Mouse (Mus musculus): ENCODE results near the gene Paqr5. TPM values are rescaled to one million over a fixed set of nuclear protein-coding genes. Genes with fewer than 3 reads are reported as not detected.

Paqr5 gene
- total and polyA plus RNA-seq, 3 experiments = 0.76 TPM; not detected in 2

DNA sequence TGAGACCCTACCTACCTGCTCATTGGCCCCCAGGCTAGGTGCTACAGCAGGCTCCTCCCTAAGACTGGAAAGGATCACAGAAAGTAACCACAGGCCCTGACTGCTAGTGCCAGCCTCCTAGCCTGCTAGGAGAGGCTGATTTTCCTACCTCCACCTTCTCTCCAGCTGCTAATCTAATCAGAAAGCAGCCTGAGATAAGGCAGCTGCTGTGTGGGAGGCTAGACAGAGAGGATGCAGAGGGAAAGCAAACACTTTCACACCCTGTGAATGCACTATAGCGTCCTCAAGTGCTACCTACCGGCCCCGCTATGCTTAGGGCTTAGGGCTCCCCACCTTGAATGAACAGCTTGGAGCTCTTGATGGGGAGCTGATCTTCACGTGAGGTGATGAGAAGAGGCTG lies 19.6 kb downstream of the Paqr5 start:
- no peak overlapping the region for H3K27ac ChIP-seq
- no peak for DNase-seq
- no peaks in the 10 kb centered on the region for H3K4me1 ChIP-seq (ENCODE audit: control insufficient read depth, insufficient read depth, low read length)
- H3K27me3 ChIP-seq (ENCODE audit: control insufficient read depth, insufficient read depth, low read length) = peaks cover 4% of the 10 kb centered on the region; the same call in 1 of the 2 replicates
- H3K4me3 ChIP-seq = no peak overlapping the region
- no peaks in the 10 kb centered on the region for H3K79me2 ChIP-seq (replicated peaks; ENCODE audit: control insufficient read depth, insufficient read depth, low read length)
- no peaks in the 10 kb centered on the region for H3K36me3 ChIP-seq (ENCODE audit: control insufficient read depth, insufficient read depth, low read length)
- WGBS = 31% methylated on average over 4 of the region's 4 CpGs
- TF ChIP-seq EP300 (IDR thresholded peaks at IDR 0.05; ENCODE audit: insufficient read depth, low read depth, low read length) (no peak), CTCF (IDR thresholded peaks at IDR 0.05) (no peak), POLR2A (IDR thresholded peaks at IDR 0.05; ENCODE audit: insufficient read depth, low read depth, low read length) (no peak)
- intact Hi-C loops (cut with DNase I) = no loop called here
- no peak overlapping the region for H3K9ac ChIP-seq (ENCODE audit: low read depth, low read length)

DNA sequence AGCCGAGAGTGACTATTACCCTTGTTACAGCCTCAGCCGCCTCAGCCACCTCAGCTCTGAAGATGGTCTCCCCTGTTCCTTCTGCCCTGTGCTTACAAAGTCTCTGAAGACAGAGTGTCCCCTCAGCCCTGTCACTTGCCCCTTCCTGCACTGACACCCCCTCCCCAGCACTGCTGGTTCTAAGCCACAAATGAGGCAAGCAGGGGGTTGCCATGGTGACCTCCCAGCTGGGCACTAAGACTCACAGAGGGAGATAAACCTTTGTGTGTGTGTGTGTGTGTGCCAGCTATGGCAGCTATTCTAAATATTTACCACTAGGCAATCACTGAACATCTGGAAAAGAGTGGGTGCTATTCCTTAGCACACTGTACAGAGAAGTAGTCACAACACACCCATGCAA lies 23.0 kb downstream of the Paqr5 start:
- Histone ChIP-seq H3K27ac (no peak overlapping the region), H3K79me2 (replicated peaks; ENCODE audit: control insufficient read depth, insufficient read depth, low read length) (no peaks in the 10 kb centered on the region), H3K9ac (ENCODE audit: low read depth, low read length) (no peak overlapping the region), H3K4me3 (no peak overlapping the region), H3K36me3 (ENCODE audit: control insufficient read depth, insufficient read depth, low read length) (no peaks in the 10 kb centered on the region), H3K27me3 (ENCODE audit: control insufficient read depth, insufficient read depth, low read length) (peaks cover 2% of the 10 kb centered on the region; the same call in 1 of the 2 replicates), H3K4me1 (ENCODE audit: control insufficient read depth, insufficient read depth, low read length) (no peaks in the 10 kb centered on the region)
- intact Hi-C loops (cut with DNase I) = no loop called here
- no peak for DNase-seq
- WGBS = 69% methylated on average over 2 of the region's 2 CpGs
- TF ChIP-seq POLR2A (IDR thresholded peaks at IDR 0.05; ENCODE audit: insufficient read depth, low read depth, low read length) (no peak), CTCF (IDR thresholded peaks at IDR 0.05) (no peak), EP300 (IDR thresholded peaks at IDR 0.05; ENCODE audit: insufficient read depth, low read depth, low read length) (no peak)

DNA sequence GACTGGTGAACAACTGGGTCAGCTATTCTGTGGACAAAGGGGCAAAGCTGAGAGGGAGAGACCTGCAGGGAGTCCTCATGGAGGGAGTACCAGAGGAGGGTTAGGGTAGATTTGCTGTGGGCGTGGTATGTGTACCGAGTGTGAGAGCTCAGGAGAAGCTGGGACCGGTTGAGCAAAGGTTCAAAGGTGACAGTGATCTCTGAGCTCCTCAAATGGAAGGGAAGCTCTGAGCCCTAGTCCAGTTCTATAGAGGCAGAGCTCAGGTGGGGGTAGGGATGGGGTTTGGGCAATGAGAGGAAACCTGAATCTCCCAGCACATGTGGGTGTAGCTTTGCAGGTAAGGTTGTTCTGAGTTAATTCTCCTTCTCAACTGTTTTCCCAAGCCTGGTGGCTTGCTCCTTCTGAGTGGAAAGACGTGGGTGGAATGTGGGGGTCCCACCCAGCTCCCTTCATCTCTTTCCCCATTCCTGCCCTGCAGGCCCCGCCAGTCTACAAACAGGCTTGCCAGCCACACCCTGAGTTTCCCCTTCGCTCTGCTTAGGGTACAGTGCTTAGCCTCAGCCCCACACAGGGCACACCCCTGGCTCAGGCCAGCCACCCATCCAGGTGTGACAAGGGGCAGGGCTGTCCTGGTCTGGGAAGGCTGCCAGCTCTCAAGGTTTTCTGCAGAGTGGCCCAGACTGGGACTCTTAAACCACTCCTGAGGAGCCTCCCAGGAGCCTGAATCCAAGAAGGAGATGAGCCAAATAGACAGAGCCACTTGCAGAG lies 26.8 kb downstream of the Paqr5 start:
- H3K36me3 ChIP-seq (ENCODE audit: control insufficient read depth, insufficient read depth, low read length) = no peaks in the 10 kb centered on the region
- H3K27me3 ChIP-seq (ENCODE audit: control insufficient read depth, insufficient read depth, low read length) = no peaks in the 10 kb centered on the region
- H3K9ac ChIP-seq (ENCODE audit: low read depth, low read length) = no peak overlapping the region
- intact Hi-C loops (cut with DNase I) = no loop called here
- H3K4me3 ChIP-seq = no peak overlapping the region
- no peak for TF ChIP-seq CTCF (IDR thresholded peaks at IDR 0.05)
- no peak for TF ChIP-seq POLR2A (IDR thresholded peaks at IDR 0.05; ENCODE audit: insufficient read depth, low read depth, low read length)
- no peak for TF ChIP-seq EP300 (IDR thresholded peaks at IDR 0.05; ENCODE audit: insufficient read depth, low read depth, low read length)
- no peak overlapping the region for H3K27ac ChIP-seq
- H3K4me1 ChIP-seq (ENCODE audit: control insufficient read depth, insufficient read depth, low read length) = no peaks in the 10 kb centered on the region
- 79% methylated on average over 6 of the region's 6 CpGs for WGBS
- no peaks in the 10 kb centered on the region for H3K79me2 ChIP-seq (replicated peaks; ENCODE audit: control insufficient read depth, insufficient read depth, low read length)
- no peak for DNase-seq

DNA sequence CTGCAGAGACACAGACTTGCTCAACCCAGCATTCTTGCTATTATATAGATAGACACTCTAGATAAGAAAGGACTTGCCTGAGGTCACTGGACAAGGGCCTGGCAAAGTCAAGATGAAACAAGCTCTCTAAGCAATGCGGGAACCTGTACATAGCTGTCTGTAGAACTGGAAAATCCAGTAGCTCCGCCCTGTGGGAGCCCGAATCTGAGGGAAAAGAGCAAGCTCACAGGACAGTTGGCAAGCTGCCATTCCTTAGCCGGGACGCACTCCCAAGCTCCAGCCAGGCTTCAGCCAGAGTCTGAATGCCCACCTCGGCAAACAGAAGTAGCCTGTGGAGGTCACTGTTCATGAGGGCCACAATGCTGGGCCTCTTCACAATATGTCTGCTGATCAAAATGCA lies 28.8 kb downstream of the Paqr5 start:
- intact Hi-C loops (cut with DNase I) = no loop called here
- WGBS = 13% methylated on average over 6 of the region's 6 CpGs
- H3K36me3 ChIP-seq (ENCODE audit: control insufficient read depth, insufficient read depth, low read length) = no peaks in the 10 kb centered on the region
- no peaks in the 10 kb centered on the region for H3K79me2 ChIP-seq (replicated peaks; ENCODE audit: control insufficient read depth, insufficient read depth, low read length)
- no peaks in the 10 kb centered on the region for H3K27me3 ChIP-seq (ENCODE audit: control insufficient read depth, insufficient read depth, low read length)
- TF ChIP-seq EP300 (IDR thresholded peaks at IDR 0.05; ENCODE audit: insufficient read depth, low read depth, low read length) (no peak), CTCF (IDR thresholded peaks at IDR 0.05) (no peak), POLR2A (IDR thresholded peaks at IDR 0.05; ENCODE audit: insufficient read depth, low read depth, low read length) (no peak)
- no peak overlapping the region for H3K27ac ChIP-seq
- no peaks in the 10 kb centered on the region for H3K4me1 ChIP-seq (ENCODE audit: control insufficient read depth, insufficient read depth, low read length)
- no peak overlapping the region for H3K9ac ChIP-seq (ENCODE audit: low read depth, low read length)
- no peak overlapping the region for H3K4me3 ChIP-seq
- peak in 1 of 2 experiments; percentile 14 for DNase-seq

DNA sequence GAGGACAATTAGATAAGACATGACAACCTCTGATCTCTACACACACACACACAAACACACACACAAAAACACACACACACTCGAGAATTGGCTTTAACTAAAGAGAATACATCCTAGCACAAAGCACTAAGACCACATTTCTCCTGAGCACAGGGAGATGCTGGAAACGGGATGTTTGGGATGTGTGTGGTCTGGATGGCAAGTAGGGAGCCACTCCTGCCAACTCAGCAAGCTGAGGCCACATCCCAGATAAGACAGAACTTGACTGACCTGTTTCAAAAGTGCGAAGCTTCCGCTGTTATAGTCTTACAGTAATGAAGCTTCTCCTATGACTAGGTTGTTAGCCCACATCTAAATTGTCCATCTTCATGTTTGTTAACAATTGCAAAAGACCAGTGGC lies 35.5 kb downstream of the Paqr5 start:
- TF ChIP-seq POLR2A (IDR thresholded peaks at IDR 0.05; ENCODE audit: insufficient read depth, low read depth, low read length) (no peak), EP300 (IDR thresholded peaks at IDR 0.05; ENCODE audit: insufficient read depth, low read depth, low read length) (no peak)
- DNase-seq = no peak
- WGBS = 54% methylated on average over 4 of the region's 4 CpGs
- H3K79me2 ChIP-seq (replicated peaks; ENCODE audit: control insufficient read depth, insufficient read depth, low read length) = no peaks in the 10 kb centered on the region
- H3K36me3 ChIP-seq (ENCODE audit: control insufficient read depth, insufficient read depth, low read length) = no peaks in the 10 kb centered on the region
- no peak overlapping the region for H3K27ac ChIP-seq
- no peak overlapping the region for H3K4me3 ChIP-seq
- H3K27me3 ChIP-seq (ENCODE audit: control insufficient read depth, insufficient read depth, low read length) = no peaks in the 10 kb centered on the region
- H3K9ac ChIP-seq (ENCODE audit: low read depth, low read length) = no peak overlapping the region
- no peaks in the 10 kb centered on the region for H3K4me1 ChIP-seq (ENCODE audit: control insufficient read depth, insufficient read depth, low read length)
- intact Hi-C loops (cut with DNase I) = no loop called here

DNA sequence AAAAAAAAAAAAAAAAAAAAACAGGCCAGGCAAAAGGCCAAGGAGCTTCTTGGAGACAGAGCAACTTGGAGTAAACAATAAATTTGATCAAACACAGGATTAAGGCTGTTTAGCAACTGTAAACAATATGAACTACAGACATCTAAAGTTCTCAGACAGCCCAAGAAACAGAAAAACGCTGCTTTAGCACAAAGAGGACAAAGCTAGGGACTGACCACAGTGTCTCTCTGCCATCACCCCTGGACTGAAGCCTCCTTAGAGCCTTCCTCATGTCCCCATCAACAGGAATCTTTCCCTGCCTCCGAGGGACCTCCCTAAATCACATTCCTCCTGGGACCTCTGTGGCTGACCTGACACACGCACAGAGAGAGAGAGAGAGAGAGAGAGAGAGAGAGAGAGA lies 35.9 kb downstream of the Paqr5 start:
- 40% methylated on average over 3 of the region's 3 CpGs for WGBS
- Histone ChIP-seq H3K79me2 (replicated peaks; ENCODE audit: control insufficient read depth, insufficient read depth, low read length) (no peaks in the 10 kb centered on the region), H3K27me3 (ENCODE audit: control insufficient read depth, insufficient read depth, low read length) (no peaks in the 10 kb centered on the region), H3K9ac (ENCODE audit: low read depth, low read length) (no peak overlapping the region), H3K27ac (no peak overlapping the region), H3K4me3 (no peak overlapping the region), H3K36me3 (ENCODE audit: control insufficient read depth, insufficient read depth, low read length) (no peaks in the 10 kb centered on the region), H3K4me1 (ENCODE audit: control insufficient read depth, insufficient read depth, low read length) (no peaks in the 10 kb centered on the region)
- intact Hi-C loops (cut with DNase I) = no loop called here
- no peak for TF ChIP-seq POLR2A (IDR thresholded peaks at IDR 0.05; ENCODE audit: insufficient read depth, low read depth, low read length)
- no peak for TF ChIP-seq CTCF (IDR thresholded peaks at IDR 0.05)
- no peak for TF ChIP-seq EP300 (IDR thresholded peaks at IDR 0.05; ENCODE audit: insufficient read depth, low read depth, low read length)
- no peak for DNase-seq
